Comparison of ENCODE assay signal across 13 mouse cellular contexts in genomic region chr7:57701046-57701445, GRCm38 (mm10).
A peak's percentile ranks its signal among the peaks of the same experiment; 100 is the strongest.
DNase-seq lines count a peak whose midpoint lies in the region; ATAC-seq and TF ChIP-seq lines count a peak whose summit lies in the region.
"Had no signal": no experiment of that assay in that cellular context is flagged by ENCODE, and none has a peak within 500 bp of the region (broad histone marks: within the 10 kb centered on the region; RNA-seq: fewer than 3 reads in every experiment).

No protein-coding gene starts in this region.

- H3K9me3 ChIP-seq in heart, embryonic 11.5 days (replicated peaks; ENCODE audit: control insufficient read depth, low read length) = no peaks in the 10 kb centered on the region

- peaks cover 1% of the 10 kb centered on the region; the same call in 1 of the 2 replicates for H3K4me1 ChIP-seq in heart, adult 2 months (ENCODE audit: control insufficient read depth, insufficient read depth, low read length)
- H3K4me1 ChIP-seq in heart, embryonic 11.5 days (ENCODE audit: control insufficient read depth, insufficient read depth, low read length) = no peaks in the 10 kb centered on the region

- no peak for ATAC-seq in heart, embryonic 11.5 days (replicated peaks; ENCODE audit: insufficient number of reproducible peaks, low FRiP score, low TSS enrichment)

- intact Hi-C loops in heart, adult 2 months (cut with DNase I) = no loop called here

- DNase-seq in heart, adult 2 months = peak in 1 of 2 experiments; percentile 9
- no peak for DNase-seq in heart, adult 11 months
- DNase-seq in right cerebral cortex, postnatal 10 days (ENCODE audit: low spot score in 2 of 2) = peak; percentile 61 to 66
- DNase-seq in right cerebral cortex, postnatal 25 days = no peak
- DNase-seq in B cell, adult 2 months = no peak
- DNase-seq in lung, postnatal 10 days = no peak
- DNase-seq: kidney, adult 2 months; layer of hippocampus, postnatal 36 days; liver; thymus, adult 18-20 months had no signal

- H3K27ac ChIP-seq in heart, adult 2 months = peak overlapping the region; percentile 48
- peak overlapping the region; percentile 57 for H3K27ac ChIP-seq in heart, embryonic 11.5 days (ENCODE audit: low read depth, low read length)

- TF ChIP-seq EP300 in heart, adult 2 months (IDR thresholded peaks at IDR 0.05; ENCODE audit: insufficient read depth, low read depth, low read length) = no peak

- no peak overlapping the region for H3K4me2 ChIP-seq in heart, embryonic 11.5 days

- TF ChIP-seq POLR2A in heart, adult 2 months (IDR thresholded peaks at IDR 0.05; ENCODE audit: insufficient read depth, low read depth, low read length) = no peak

- no peaks in the 10 kb centered on the region for H3K27me3 ChIP-seq in heart, adult 2 months (ENCODE audit: control insufficient read depth, insufficient read depth, low read length)
- no peaks in the 10 kb centered on the region for H3K27me3 ChIP-seq in heart, embryonic 11.5 days (ENCODE audit: control insufficient read depth, insufficient read depth, low read length)
- H3K27me3 ChIP-seq: CH12.LX had no signal

- no peaks in the 10 kb centered on the region for H3K36me3 ChIP-seq in heart, adult 2 months (ENCODE audit: control insufficient read depth, insufficient read depth, low read length)
- H3K36me3 ChIP-seq in heart, embryonic 11.5 days (ENCODE audit: control insufficient read depth, insufficient read depth, low read length) = no peaks in the 10 kb centered on the region

- no peak overlapping the region for H3K4me3 ChIP-seq in heart, adult 2 months
- no peak overlapping the region for H3K4me3 ChIP-seq in heart, embryonic 11.5 days (ENCODE audit: low read depth, low read length)
- H3K4me3 ChIP-seq: erythroblast, embryonic 14.5 days had no signal

- no peaks in the 10 kb centered on the region for H3K79me2 ChIP-seq in heart, adult 2 months (replicated peaks; ENCODE audit: control insufficient read depth, insufficient read depth, low read length)

- no peak overlapping the region for H3K9ac ChIP-seq in heart, adult 2 months (ENCODE audit: low read depth, low read length)
- H3K9ac ChIP-seq in heart, embryonic 11.5 days (ENCODE audit: low read depth, low read length) = no peak overlapping the region

- no peak for TF ChIP-seq CTCF in heart, adult 2 months (IDR thresholded peaks at IDR 0.05)

Comparison
In these comparisons a context has a peak if more than half of its experiments do, and no peak if none do; other contexts are left out.
1. DNase-seq: peak in right cerebral cortex, postnatal 10 days (2 of 2); none in heart, adult 11 months (single experiment), right cerebral cortex, postnatal 25 days (single experiment), B cell, adult 2 months (0 of 2) and lung, postnatal 10 days (single experiment).